11 mouse cellular contexts compared by ENCODE assay signal in the genomic region with DNA sequence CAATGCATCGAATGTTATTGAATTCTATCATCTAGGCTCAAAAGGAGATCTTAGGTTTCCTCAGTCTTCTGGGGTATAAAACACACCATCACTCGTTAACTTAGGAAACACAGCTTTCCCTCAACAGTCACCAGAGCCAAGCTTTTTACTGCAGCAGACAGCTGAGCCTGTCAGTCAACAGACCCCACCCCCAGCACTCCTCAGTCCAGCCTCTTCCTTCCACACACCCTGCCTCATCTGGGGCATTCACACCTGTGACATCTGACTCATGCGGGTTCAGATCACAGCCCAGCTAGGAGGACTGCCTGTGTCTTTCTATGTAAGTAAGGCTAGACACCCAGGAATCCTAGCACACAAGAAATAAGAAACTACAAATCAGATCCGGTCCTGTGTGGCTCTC. TPM values are rescaled to one million over a fixed set of nuclear protein-coding genes. Genes with fewer than 3 reads are reported as not detected.
DNase-seq lines count a peak whose midpoint lies in the region; ATAC-seq and TF ChIP-seq lines count a peak whose summit lies in the region.
"Had no signal": no experiment of that assay in that cellular context is flagged by ENCODE, and none has a peak within 500 bp of the region (broad histone marks: within the 10 kb centered on the region; RNA-seq: fewer than 3 reads in every experiment).

No protein-coding gene starts in this region.

- no peaks in the 10 kb centered on the region for H3K9me3 ChIP-seq in intestine, embryonic 15.5 days

- H3K27me3 ChIP-seq in intestine, embryonic 15.5 days (replicated peaks), result no peaks in the 10 kb centered on the region
- H3K27me3 ChIP-seq in myocyte (ENCODE audit: control insufficient read depth, insufficient read depth, insufficient read length), result no peaks in the 10 kb centered on the region

- WGBS in intestine, embryonic 15.5 days, result 55% methylated on average over 4 of the region's 4 CpGs

- H3K9ac ChIP-seq in intestine, embryonic 15.5 days, result no peak overlapping the region

- ATAC-seq in intestine, embryonic 15.5 days, result peak; percentile 78
- ATAC-seq: forebrain, embryonic 16.5 days had no signal

- peaks cover 14% of the 10 kb centered on the region for H3K4me1 ChIP-seq in intestine, embryonic 15.5 days (replicated peaks)

- no peak overlapping the region for H3K4me2 ChIP-seq in intestine, embryonic 15.5 days (replicated peaks)
- H3K4me2 ChIP-seq in myocyte (ENCODE audit: low read depth), result peak overlapping the region; percentile 66

- H3K79me2 ChIP-seq in myocyte (ENCODE audit: control insufficient read depth, insufficient read depth), result peaks cover 73% of the 10 kb centered on the region

- no peak for TF ChIP-seq POLR2A in myocyte (IDR thresholded peaks at IDR 0.05; ENCODE audit: insufficient read length, low read depth)

- no peak overlapping the region for H3ac ChIP-seq in myocyte (ENCODE audit: control insufficient read depth, insufficient read length)

- no peak overlapping the region for H3K4me3 ChIP-seq in intestine, embryonic 15.5 days (replicated peaks)
- H3K4me3 ChIP-seq in myocyte, result no peak overlapping the region

- peaks cover 6% of the 10 kb centered on the region; the same call in 1 of the 2 replicates for H3K36me3 ChIP-seq in intestine, embryonic 15.5 days
- no peaks in the 10 kb centered on the region for H3K36me3 ChIP-seq in myocyte (ENCODE audit: control insufficient read depth, insufficient read depth)

- H3K27ac ChIP-seq in intestine, embryonic 15.5 days, result no peak overlapping the region

- DNase-seq in urinary bladder, postnatal 14 days (ENCODE audit: low spot score), result peak; percentile 22
- DNase-seq in urinary bladder, postnatal 4 days (ENCODE audit: low spot score in 2 of 2), result no peak
- DNase-seq in frontal cortex, postnatal 14 days (ENCODE audit: low spot score in 2 of 2), result no peak
- no peak for DNase-seq in spleen, adult 18-20 months
- no peak for DNase-seq in ovary, postnatal 10 days (ENCODE audit: low spot score)
- DNase-seq: embryo, embryonic 11 days; lung, postnatal 10 days; retina, postnatal 1 day had no signal

TF ChIP-seq in myocyte, 11 proteins besides CTCF, POLR2A, EP300 and RAD21:
- peak; percentile 93 for TF ChIP-seq TCF3 (IDR thresholded peaks at IDR 0.05; ENCODE audit: insufficient read length, low read depth)
- peak; percentile 90 for TF ChIP-seq TCF12 (IDR thresholded peaks at IDR 0.05; ENCODE audit: insufficient read depth, poor library complexity, severe bottlenecking)
- no peak for TF ChIP-seq SRF (IDR thresholded peaks at IDR 0.05; ENCODE audit: control insufficient read depth, insufficient read length, low read depth)
- TF ChIP-seq MYOG (IDR thresholded peaks at IDR 0.05; ENCODE audit: control insufficient read depth in 1 of 3, insufficient read depth in 1 of 3, insufficient read length in 2 of 3, low read depth in 2 of 3), result peak; percentile 78 to 97 (median 97)
- TF ChIP-seq MAX (IDR thresholded peaks at IDR 0.05; ENCODE audit: low read depth), result no peak
- peak; percentile 100 for TF ChIP-seq MYOD1 (IDR thresholded peaks at IDR 0.05; ENCODE audit: control insufficient read depth in 1 of 3, insufficient read length in 2 of 3, low read depth in 2 of 3)
TF ChIP-seq in myocyte: peak in this region for 4.

RNA-seq across cellular contexts. Expression of a gene that starts 7.9 kb away (rescaled TPM):
- 0.13 and 0.19 TPM in 2 replicates for polyA plus RNA-seq in intestine, embryonic 15.5 days (2015; fragmentation: Nextera tagmentation; extraction: Ambion mirVana)
- polyA plus RNA-seq in myocyte (2012; fragmentation: generic; extraction: Trizol), result 0.05 TPM

RNA-seq across cellular contexts. Expression of a gene that starts 10.9 kb away (rescaled TPM):
- polyA plus RNA-seq in intestine, embryonic 15.5 days (2015; fragmentation: Nextera tagmentation; extraction: Ambion mirVana), result 29.8 and 29.9 TPM in 2 replicates
- polyA plus RNA-seq in myocyte (2012; fragmentation: generic; extraction: Trizol), result 48.2 TPM

RNA-seq across cellular contexts. Expression of a gene that starts 49.7 kb away (rescaled TPM):
- polyA plus RNA-seq in intestine, embryonic 15.5 days (2015; fragmentation: Nextera tagmentation; extraction: Ambion mirVana), result 0.40 TPM in 1 of 2 replicates, not detected in the other
- polyA plus RNA-seq in myocyte (2012; fragmentation: generic; extraction: Trizol), result not detected
- polyA plus RNA-seq: forebrain, embryonic 16.5 days had no signal

RNA-seq across cellular contexts. Expression of a gene that starts 54.8 kb away (rescaled TPM):
- polyA plus RNA-seq in intestine, embryonic 15.5 days (2015; fragmentation: Nextera tagmentation; extraction: Ambion mirVana), result 31.2 and 32.9 TPM in 2 replicates
- 24.8 TPM for polyA plus RNA-seq in myocyte (2012; fragmentation: generic; extraction: Trizol)
